Mouse (Mus musculus) liver, postnatal 0 days (tissue): Measurements from ENCODE around the gene Fcrl1. TPM values are rescaled to one million over a fixed set of nuclear protein-coding genes. Genes with fewer than 3 reads are reported as not detected.
"Not testable (repeated sequence)": the region's sequence is repeated elsewhere in the genome, so short reads cannot be mapped to it uniquely, and the experiment has no call there.

Source experiments
- ATAC-seq: fragments of 200-750 bp; cut with Nextera tagmentation; 2 replicates; pipeline ENCODE4 v1.8.0; 2017; ENCODE audit warnings: mild to moderate bottlenecking, moderate library complexity
- DNase-seq: peaks from one replicate; pipeline ENCODE4 v3.0.0-alpha.2; 2016
- H3K27ac ChIP-seq: fragments of 300-500 bp; sonication (generic); 2 replicates; pipeline ENCODE4 v1.5.1; 2014; ENCODE audit warnings: antibody characterized with exemption, moderate library complexity, mild to moderate bottlenecking, low read depth
- H3K27me3 ChIP-seq: fragments of 300-500 bp; sonication (generic); 2 replicates; pipeline ENCODE4 v1.6.1; 2014; ENCODE audit warnings: low read length, control low read depth, mixed read lengths; ENCODE audit not compliant: insufficient read depth
- H3K36me3 ChIP-seq: fragments of 300-500 bp; sonication (generic); replicated peaks from 2 replicates; pipeline ENCODE4 v1.6.1; 2014; ENCODE audit warnings: mild to moderate bottlenecking, control low read depth, low read length, moderate library complexity, mixed read lengths; ENCODE audit not compliant: insufficient read depth
- H3K4me1 ChIP-seq: fragments of 300-500 bp; sonication (generic); 2 replicates; pipeline ENCODE4 v1.6.1; 2014; ENCODE audit warnings: antibody characterized with exemption, mild to moderate bottlenecking, control low read depth; ENCODE audit not compliant: insufficient read depth
- H3K4me2 ChIP-seq: fragments of 300-500 bp; sonication (generic); 2 replicates; pipeline ENCODE4 v1.6.1; 2014; ENCODE audit warnings: low read depth, mild to moderate bottlenecking, low read length, moderate library complexity, mixed read lengths
- H3K4me3 ChIP-seq: fragments of 300-500 bp; sonication (generic); 2 replicates; pipeline ENCODE4 v1.5.1; 2014; ENCODE audit warnings: low read depth, low read length
- H3K9ac ChIP-seq: fragments of 300-500 bp; sonication (generic); replicated peaks from 2 replicates; pipeline ENCODE4 v1.6.1; 2014; ENCODE audit warnings: mild to moderate bottlenecking, moderate library complexity
- H3K9me3 ChIP-seq: fragments of 300-500 bp; sonication (generic); 2 replicates; pipeline ENCODE4 v1.6.1; 2016; ENCODE audit warnings: mild to moderate bottlenecking, control low read depth, low read length, mixed read lengths
- CTCF ChIP-seq: sonication (generic); IDR thresholded peaks from 2 replicates; pipeline ENCODE4 v1.5.1; 2016; ENCODE audit warnings: antibody characterized with exemption, low read depth
- EP300 ChIP-seq: IDR thresholded peaks from 2 replicates; pipeline ENCODE4 v1.6.1; 2016; ENCODE audit warnings: antibody characterized with exemption, low read depth, mild to moderate bottlenecking
- WGBS: fragments of 180-500 bp; shearing (Covaris S2); extraction: QIAGEN DNeasy Blood & Tissue Kit; methylation state at CpG from one replicate; pipeline ENCODE4 v1.1.7; 2014; ENCODE audit not compliant: insufficient replicate concordance; 5-methylcytosine and 5-hydroxymethylcytosine counted together
- polyA plus RNA-seq: library from polyadenylated mRNA; unstranded; fragments of >200 nt; fragmentation: Nextera tagmentation; extraction: Ambion mirVana; gene quantifications from 2 replicates; pipeline ENCODE4 v1.2.1, GENCODE M21; 2015

Fcrl1 gene
- polyA plus RNA-seq, 1 experiment from 2014 or later: 0.95 TPM

DNA sequence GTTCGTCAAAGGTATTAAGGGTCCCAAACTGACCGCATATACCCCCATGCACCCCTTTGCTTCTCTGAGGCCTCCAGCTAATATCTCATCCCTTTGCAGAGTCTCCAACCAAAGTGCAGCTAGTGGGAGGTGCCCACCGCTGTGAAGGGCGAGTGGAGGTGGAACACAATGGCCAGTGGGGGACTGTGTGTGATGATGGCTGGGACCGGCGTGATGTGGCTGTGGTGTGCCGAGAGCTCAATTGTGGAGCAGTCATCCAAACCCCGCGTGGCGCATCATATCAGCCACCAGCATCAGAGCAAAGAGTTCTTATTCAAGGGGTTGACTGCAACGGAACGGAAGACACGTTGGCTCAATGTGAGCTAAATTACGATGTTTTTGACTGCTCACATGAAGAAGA lies 10.5 kb upstream of the Fcrl1 start:
- Histone ChIP-seq H3K9me3 (no peaks in the 10 kb centered on the region), H3K27ac (no peak overlapping the region), H3K36me3 (no peaks in the 10 kb centered on the region), H3K4me2 (no peak overlapping the region), H3K4me3 (no peak overlapping the region), H3K4me1 (no peaks in the 10 kb centered on the region), H3K9ac (no peak overlapping the region), H3K27me3 (no peaks in the 10 kb centered on the region)
- no peak for ATAC-seq
- TF ChIP-seq EP300 (no peak), CTCF (no peak)
- no peak for DNase-seq
- 83% methylated on average over 14 of the region's 14 CpGs for WGBS

DNA sequence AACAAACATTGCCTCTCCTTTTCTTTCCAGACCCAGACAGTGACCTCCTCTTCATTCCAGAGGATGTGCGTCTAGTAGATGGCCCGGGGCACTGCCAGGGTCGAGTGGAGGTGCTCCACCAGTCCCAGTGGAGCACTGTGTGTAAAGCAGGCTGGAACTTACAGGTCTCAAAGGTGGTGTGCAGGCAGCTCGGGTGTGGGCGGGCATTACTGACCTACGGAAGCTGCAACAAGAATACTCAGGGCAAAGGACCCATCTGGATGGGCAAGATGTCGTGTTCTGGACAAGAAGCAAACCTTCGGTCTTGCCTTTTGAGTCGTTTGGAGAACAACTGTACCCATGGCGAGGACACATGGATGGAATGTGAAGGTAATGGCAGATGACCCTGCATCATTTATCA lies 8.7 kb upstream of the Fcrl1 start:
- no peak for ATAC-seq
- Histone ChIP-seq H3K27me3 (no peaks in the 10 kb centered on the region), H3K4me2 (no peak overlapping the region), H3K36me3 (no peaks in the 10 kb centered on the region), H3K27ac (no peak overlapping the region), H3K9me3 (no peaks in the 10 kb centered on the region), H3K4me3 (no peak overlapping the region), H3K9ac (no peak overlapping the region), H3K4me1 (no peaks in the 10 kb centered on the region)
- no peak for TF ChIP-seq EP300
- TF ChIP-seq CTCF: no peak
- DNase-seq: peak; percentile 7
- WGBS: 69% methylated on average over 10 of the region's 10 CpGs

DNA sequence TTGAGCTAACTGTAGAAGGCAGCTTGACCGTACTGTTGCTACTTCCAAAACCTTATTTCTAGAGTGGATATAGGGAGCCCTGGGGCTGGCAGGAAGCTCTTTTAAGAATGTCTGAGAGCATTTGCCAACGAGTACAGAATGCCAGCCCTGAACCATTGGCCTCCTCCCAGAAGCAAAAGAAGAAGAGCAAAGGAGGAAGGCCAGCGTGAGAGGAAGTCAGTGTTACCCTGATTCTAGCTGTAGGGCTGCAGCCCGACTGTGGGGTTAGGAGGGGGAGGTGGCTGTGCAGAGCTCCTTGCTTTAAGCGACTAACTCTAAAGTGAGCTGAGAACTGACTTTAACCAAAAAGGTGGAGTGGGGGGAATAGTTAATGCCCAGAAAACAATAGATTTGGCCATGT lies 7.0 kb upstream of the Fcrl1 start:
- no peaks in the 10 kb centered on the region for H3K36me3 ChIP-seq
- H3K27me3 ChIP-seq: no peaks in the 10 kb centered on the region
- no peak overlapping the region for H3K4me2 ChIP-seq
- H3K4me3 ChIP-seq: no peak overlapping the region
- WGBS: 33% methylated on average over 5 of the region's 5 CpGs
- no peaks in the 10 kb centered on the region for H3K4me1 ChIP-seq
- TF ChIP-seq CTCF (no peak), EP300 (no peak)
- ATAC-seq: no peak
- peak; percentile 8 for DNase-seq
- no peak overlapping the region for H3K27ac ChIP-seq
- H3K9me3 ChIP-seq: no peaks in the 10 kb centered on the region
- no peak overlapping the region for H3K9ac ChIP-seq

- no peak for DNase-seq
- TF ChIP-seq CTCF (no peak), EP300 (no peak)
- Histone ChIP-seq H3K4me1 (peaks cover 2% of the 10 kb centered on the region; the same call in 1 of the 2 replicates), H3K27ac (no peak overlapping the region), H3K27me3 (no peaks in the 10 kb centered on the region), H3K4me3 (no peak overlapping the region), H3K4me2 (peak overlapping the region; percentile 0), H3K36me3 (no peaks in the 10 kb centered on the region), H3K9me3 (no peaks in the 10 kb centered on the region), H3K9ac (no peak overlapping the region)
- ATAC-seq: no peak
- 47% methylated on average over 3 of the region's 3 CpGs for WGBS
Measured at GRCm38 (mm10) chr3:87377228-87377627, 1.0 kb downstream of the Fcrl1 start.

GRCm38 (mm10) chr3:87377719-87378118 lies 1.5 kb downstream of the Fcrl1 start:
- no peaks in the 10 kb centered on the region for H3K9me3 ChIP-seq
- H3K27me3 ChIP-seq: no peaks in the 10 kb centered on the region
- DNase-seq (no peak), ATAC-seq (no peak)
- WGBS: 41% methylated on average over 6 of the region's 6 CpGs
- no peak overlapping the region for H3K27ac ChIP-seq
- H3K4me3 ChIP-seq: no peak overlapping the region
- H3K9ac ChIP-seq: no peak overlapping the region
- no peaks in the 10 kb centered on the region for H3K36me3 ChIP-seq
- peaks cover 2% of the 10 kb centered on the region; the same call in 1 of the 2 replicates for H3K4me1 ChIP-seq
- TF ChIP-seq EP300: no peak
- no peak for TF ChIP-seq CTCF
- H3K4me2 ChIP-seq: peak overlapping the region; percentile 0

- not testable (repeated sequence) for H3K4me2 ChIP-seq, H3K27me3 ChIP-seq, H3K9ac ChIP-seq, H3K9me3 ChIP-seq, H3K4me3 ChIP-seq, H3K36me3 ChIP-seq, H3K4me1 ChIP-seq, H3K27ac ChIP-seq, ATAC-seq, DNase-seq
- 75% methylated on average over 2 of the region's 2 CpGs for WGBS
Measured at GRCm38 (mm10) chr3:87379641-87380315, 3.6 kb downstream of the Fcrl1 start.
